Mouse (Mus musculus) kidney, adult 2 months (tissue): ENCODE results near the gene Rae1. TPM values are rescaled to one million over a fixed set of nuclear protein-coding genes. Genes with fewer than 3 reads are reported as not detected.

Source experiments
- DNase-seq: peaks from one replicate; pipeline ENCODE4 v3.0.0; 2021
- H3K27ac ChIP-seq: fragments of 200-500 bp; 2 replicates; pipeline ENCODE4 v1.5.1; 2012; ENCODE audit warnings: low read depth, low read length, control low read depth, inconsistent platforms; ENCODE audit not compliant: insufficient read depth
- H3K27me3 ChIP-seq: fragments of 200-500 bp; replicated peaks from 2 replicates; pipeline ENCODE4 v1.6.1; 2012; ENCODE audit warnings: mild to moderate bottlenecking, moderate library complexity, low read length, inconsistent platforms; ENCODE audit not compliant: control insufficient read depth, insufficient read depth
- H3K36me3 ChIP-seq: fragments of 200-500 bp; 2 replicates; pipeline ENCODE4 v1.6.1; 2012; ENCODE audit warnings: mild to moderate bottlenecking, moderate library complexity, low read length, inconsistent platforms; ENCODE audit not compliant: control insufficient read depth, insufficient read depth
- H3K4me1 ChIP-seq: fragments of 200-500 bp; 2 replicates; pipeline ENCODE4 v1.6.1; 2011; ENCODE audit warnings: low read length; ENCODE audit not compliant: control insufficient read depth, insufficient read depth
- H3K4me3 ChIP-seq: fragments of 200-500 bp; 2 replicates; pipeline ENCODE4 v1.5.1; 2011; ENCODE audit warnings: mild to moderate bottlenecking, low read depth, low read length, control low read depth; ENCODE audit not compliant: insufficient read depth
- CTCF ChIP-seq: fragments of 200-500 bp; conservative IDR thresholded peaks from 2 replicates; pipeline ENCODE4 v1.5.1; 2011; ENCODE audit warnings: low read depth, mild to moderate bottlenecking, control low read depth, low read length, moderate library complexity, mixed read lengths; ENCODE audit not compliant: insufficient read depth, insufficient read length
- POLR2A ChIP-seq: fragments of 200-500 bp; IDR thresholded peaks from one replicate; pipeline ENCODE4 v1.6.1; 2011; ENCODE audit warnings: low read depth, low read length, control low read depth
- WGBS: fragments of 180-500 bp; shearing (Covaris S2); methylation state at CpG from one replicate; pipeline ENCODE4 v1.1.7; 2018; 5-methylcytosine and 5-hydroxymethylcytosine counted together
- polyA plus RNA-seq: library from polyadenylated mRNA; depleted of rRNA; stranded (reverse); fragments of >200 nt; gene quantifications from 2 replicates; pipeline ENCODE4 v1.2.3, GENCODE M21; 2012

The Rae1 gene
- polyA plus RNA-seq, 1 experiment = 56.7 TPM

DNA sequence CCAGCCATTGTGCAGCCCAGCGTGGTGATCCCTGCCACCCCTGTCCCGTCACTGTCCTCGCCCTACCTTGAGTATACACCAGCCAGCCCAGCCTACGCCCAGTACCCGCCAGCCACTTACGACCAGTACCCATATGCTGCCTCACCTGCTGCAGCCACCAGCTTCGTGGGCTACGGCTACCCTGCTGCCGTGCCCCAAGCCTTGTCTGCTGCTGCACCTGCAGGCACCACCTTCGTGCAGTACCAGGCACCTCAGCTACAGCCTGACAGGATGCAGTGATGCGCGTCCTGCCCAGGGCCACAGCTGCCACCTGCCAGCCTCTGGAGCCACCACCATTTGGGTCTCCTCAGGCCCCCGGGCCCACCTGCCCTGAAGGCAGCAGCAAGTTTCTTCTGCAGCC, 33.6 kb downstream of the Rae1 start:
- TF ChIP-seq POLR2A (no peak), CTCF (no peak)
- no peaks in the 10 kb centered on the region for H3K36me3 ChIP-seq
- H3K4me3 ChIP-seq = no peak overlapping the region
- no peaks in the 10 kb centered on the region for H3K27me3 ChIP-seq
- no peak overlapping the region for H3K27ac ChIP-seq
- no peak for DNase-seq
- no peaks in the 10 kb centered on the region for H3K4me1 ChIP-seq
- 93% methylated on average over 13 of the region's 13 CpGs for WGBS

DNA sequence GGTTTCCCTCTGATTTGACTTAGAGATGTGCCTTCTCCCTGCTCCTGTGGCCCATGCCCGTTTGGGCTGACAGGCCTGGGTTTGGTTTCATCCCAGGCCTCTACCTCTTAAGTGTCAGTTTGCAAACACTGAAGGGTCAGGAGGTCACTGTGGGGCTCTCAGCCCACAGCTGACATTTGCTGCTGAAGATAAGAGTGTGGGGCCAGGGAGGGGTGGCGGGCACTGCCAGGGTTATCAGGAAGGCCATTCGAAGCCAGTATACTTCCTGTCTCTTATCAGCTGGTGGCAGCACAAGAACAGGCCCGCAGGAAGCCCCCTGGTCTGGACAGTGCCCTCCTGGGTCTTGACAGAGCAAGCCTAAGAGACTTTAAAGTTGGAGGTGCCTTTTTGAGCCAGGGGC, 35.1 kb downstream of the Rae1 start:
- H3K4me1 ChIP-seq = no peaks in the 10 kb centered on the region
- no peak overlapping the region for H3K27ac ChIP-seq
- no peaks in the 10 kb centered on the region for H3K36me3 ChIP-seq
- no peak for DNase-seq
- H3K4me3 ChIP-seq = no peak overlapping the region
- H3K27me3 ChIP-seq = no peaks in the 10 kb centered on the region
- 62% methylated on average over 4 of the region's 4 CpGs for WGBS
- TF ChIP-seq POLR2A (no peak), CTCF (no peak)

- TF ChIP-seq POLR2A = no peak
- no peak for TF ChIP-seq CTCF
- Histone ChIP-seq H3K4me1 (no peaks in the 10 kb centered on the region), H3K27me3 (no peaks in the 10 kb centered on the region), H3K4me3 (no peak overlapping the region), H3K36me3 (no peaks in the 10 kb centered on the region), H3K27ac (no peak overlapping the region)
- DNase-seq = no peak
- 94% methylated on average over 5 of the region's 5 CpGs for whole genome bisulfite sequencing
Measured at GRCm38 (mm10) chr2:173035653-173036052, 35.7 kb downstream of the Rae1 start.

- Histone ChIP-seq H3K27me3 (no peaks in the 10 kb centered on the region), H3K36me3 (no peaks in the 10 kb centered on the region), H3K4me1 (no peaks in the 10 kb centered on the region), H3K4me3 (no peak overlapping the region), H3K27ac (no peak overlapping the region)
- no peak for DNase-seq
- no peak for TF ChIP-seq POLR2A
- no peak for TF ChIP-seq CTCF
- 88% methylated on average over 5 of the region's 5 CpGs for WGBS
Measured at GRCm38 (mm10) chr2:173036055-173036454, 36.1 kb downstream of the Rae1 start.

DNA sequence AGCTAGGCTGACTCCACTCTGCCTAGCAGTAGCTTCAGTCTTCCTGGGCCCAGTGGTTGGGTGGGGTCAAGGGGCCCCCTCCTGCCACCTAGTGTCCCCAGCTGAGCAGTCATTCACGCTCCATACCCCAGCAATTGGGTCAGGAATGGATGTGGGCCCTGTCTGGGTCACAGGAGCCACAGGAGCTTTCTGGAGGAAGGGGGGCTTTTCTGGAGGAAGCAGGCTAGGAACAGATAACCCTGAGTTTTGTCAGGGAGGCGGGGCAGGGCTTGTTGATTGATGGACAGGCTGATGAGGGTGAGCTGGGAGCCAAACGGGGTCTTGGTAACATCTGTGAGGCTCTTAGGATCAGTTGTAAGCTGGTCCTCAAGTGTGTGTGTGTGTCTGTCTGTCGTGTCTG, 36.7 kb downstream of the Rae1 start:
- DNase-seq = no peak
- Histone ChIP-seq H3K36me3 (no peaks in the 10 kb centered on the region), H3K4me1 (no peaks in the 10 kb centered on the region), H3K4me3 (no peak overlapping the region), H3K27me3 (no peaks in the 10 kb centered on the region), H3K27ac (no peak overlapping the region)
- TF ChIP-seq POLR2A = no peak
- no peak for TF ChIP-seq CTCF
- 85% methylated on average over 4 of the region's 4 CpGs for WGBS

DNA sequence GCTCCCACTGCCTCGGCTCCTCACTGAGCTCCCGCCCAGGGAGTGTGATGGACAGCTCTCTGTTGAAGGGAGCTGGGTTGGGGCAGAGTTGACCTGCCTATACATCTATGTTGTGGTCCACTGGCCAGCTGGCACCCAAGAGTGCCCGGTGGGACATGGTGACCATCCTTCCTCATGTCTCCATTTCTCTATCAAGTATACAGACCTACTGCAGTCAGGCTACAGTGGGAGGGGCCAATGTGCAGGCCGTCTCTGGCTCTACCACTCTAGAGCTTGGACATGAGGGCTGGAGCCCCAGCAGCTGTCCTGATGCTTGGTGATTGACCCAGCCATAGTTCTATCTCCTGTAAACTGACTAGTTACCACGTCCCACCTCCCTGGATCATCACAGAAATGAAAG, 37.4 kb downstream of the Rae1 start:
- TF ChIP-seq POLR2A = no peak
- no peak for TF ChIP-seq CTCF
- Histone ChIP-seq H3K36me3 (no peaks in the 10 kb centered on the region), H3K4me1 (no peaks in the 10 kb centered on the region), H3K27ac (no peak overlapping the region), H3K27me3 (no peaks in the 10 kb centered on the region), H3K4me3 (no peak overlapping the region)
- WGBS = 76% methylated on average over 5 of the region's 5 CpGs
- no peak for DNase-seq

DNA sequence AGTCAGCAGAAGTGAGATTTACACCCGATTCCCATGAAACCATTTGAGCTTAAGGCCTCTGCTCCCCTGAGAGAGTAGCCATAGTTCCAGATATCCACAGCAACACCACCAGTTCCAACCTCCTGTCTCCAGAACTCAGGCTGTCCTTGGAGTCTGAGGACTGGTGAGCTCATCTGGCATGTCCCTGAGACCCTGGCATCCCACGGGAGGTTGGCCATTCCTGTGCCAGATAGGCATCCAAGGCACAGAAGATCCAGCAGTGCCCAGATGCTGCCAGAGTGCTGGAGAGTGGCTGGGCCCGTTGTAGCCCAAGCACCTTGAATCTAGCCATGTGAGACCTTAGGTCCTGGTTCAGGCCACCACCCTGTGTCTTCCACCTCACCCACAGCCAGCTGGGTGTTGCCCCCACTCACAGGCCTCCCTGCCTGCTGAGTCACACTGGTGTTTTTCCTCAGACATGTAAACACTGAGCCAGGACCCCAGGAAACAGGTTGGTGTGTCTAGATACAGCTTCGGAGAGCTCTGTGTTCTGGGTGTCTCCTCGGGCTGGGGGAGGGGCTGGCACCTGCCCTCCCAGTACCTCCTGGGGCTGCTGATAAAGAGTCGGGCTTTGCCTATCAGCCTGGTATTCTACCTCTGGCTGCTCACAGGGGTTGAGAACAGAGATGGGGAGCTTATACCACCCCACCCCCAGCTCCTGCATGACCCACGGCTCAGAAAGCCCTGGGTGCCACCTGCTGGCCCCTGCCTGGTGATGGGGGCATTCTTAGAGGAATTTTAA, 38.1 kb downstream of the Rae1 start:
- Histone ChIP-seq H3K27ac (no peak overlapping the region), H3K4me3 (no peak overlapping the region), H3K4me1 (no peaks in the 10 kb centered on the region), H3K36me3 (no peaks in the 10 kb centered on the region), H3K27me3 (no peaks in the 10 kb centered on the region)
- no peak for DNase-seq
- WGBS = 81% methylated on average over 7 of the region's 7 CpGs
- TF ChIP-seq CTCF = no peak
